Mouse (Mus musculus): ENCODE data around the gene Bcl2.

Gene Bcl2

GRCm38 (mm10) chr1:106664978-106665377, 49.1 kb downstream of the Bcl2 start:
- no peak for DNase-seq (ENCODE audit: low spot score)

GRCm38 (mm10) chr1:106662486-106662885, 51.6 kb downstream of the Bcl2 start:
- DNase-seq (ENCODE audit: low spot score) = no peak

GRCm38 (mm10) chr1:106658293-106658847, 55.7 kb downstream of the Bcl2 start:
- DNase-seq (ENCODE audit: low spot score) = no peak

- no peak for DNase-seq (ENCODE audit: low spot score)
These were observed 57.8 kb downstream of the Bcl2 start for GRCm38 (mm10) chr1:106656207-106656738.

GRCm38 (mm10) chr1:106654254-106654653, 59.8 kb downstream of the Bcl2 start:
- no peak for DNase-seq (ENCODE audit: low spot score)

GRCm38 (mm10) chr1:106653441-106653860, 60.6 kb downstream of the Bcl2 start:
- no peak for DNase-seq (ENCODE audit: low spot score)

- DNase-seq (ENCODE audit: low spot score) = no peak
These were observed 62.9 kb downstream of the Bcl2 start for GRCm38 (mm10) chr1:106651211-106651610.

- DNase-seq (ENCODE audit: low spot score) = no peak
These were observed 63.6 kb downstream of the Bcl2 start for GRCm38 (mm10) chr1:106650427-106650826.

GRCm38 (mm10) chr1:106647336-106647735, 66.7 kb downstream of the Bcl2 start:
- no peak for DNase-seq (ENCODE audit: low spot score)

- no peak for DNase-seq (ENCODE audit: low spot score)
These were observed 69.5 kb downstream of the Bcl2 start for GRCm38 (mm10) chr1:106644566-106644965.

GRCm38 (mm10) chr1:106643527-106643926, 70.5 kb downstream of the Bcl2 start:
- no peak for DNase-seq (ENCODE audit: low spot score)

GRCm38 (mm10) chr1:106640577-106640976, 73.5 kb downstream of the Bcl2 start:
- no peak for DNase-seq (ENCODE audit: low spot score)

GRCm38 (mm10) chr1:106637705-106638104, 76.4 kb downstream of the Bcl2 start:
- no peak for DNase-seq (ENCODE audit: low spot score)

GRCm38 (mm10) chr1:106636714-106637113, 77.4 kb downstream of the Bcl2 start:
- DNase-seq (ENCODE audit: low spot score) = no peak

GRCm38 (mm10) chr1:106633207-106633606, 80.9 kb downstream of the Bcl2 start:
- DNase-seq (ENCODE audit: low spot score) = no peak

GRCm38 (mm10) chr1:106631869-106632463, 82.1 kb downstream of the Bcl2 start:
- DNase-seq (ENCODE audit: low spot score) = no peak

GRCm38 (mm10) chr1:106630973-106631372, 83.1 kb downstream of the Bcl2 start:
- DNase-seq (ENCODE audit: low spot score) = no peak

GRCm38 (mm10) chr1:106629931-106630682, 84.0 kb downstream of the Bcl2 start:
- DNase-seq (ENCODE audit: low spot score) = no peak

GRCm38 (mm10) chr1:106629470-106629830, 84.6 kb downstream of the Bcl2 start:
- DNase-seq (ENCODE audit: low spot score) = no peak

- DNase-seq (ENCODE audit: low spot score) = no peak
These were observed 85.2 kb downstream of the Bcl2 start for GRCm38 (mm10) chr1:106628718-106629469.

GRCm38 (mm10) chr1:106628279-106628678, 85.8 kb downstream of the Bcl2 start:
- no peak for DNase-seq (ENCODE audit: low spot score)

- DNase-seq (ENCODE audit: low spot score) = no peak
These were observed 86.8 kb downstream of the Bcl2 start for GRCm38 (mm10) chr1:106627241-106627640.
